Comparison of ENCODE assay signal across 13 mouse cellular contexts in genomic region chr10:25112449-25113171, GRCm38 (mm10).
DNase-seq lines count a peak whose midpoint lies in the region; ATAC-seq and TF ChIP-seq lines count a peak whose summit lies in the region.
"Had no signal": no experiment of that assay in that cellular context is flagged by ENCODE, and none has a peak within 500 bp of the region (broad histone marks: within the 10 kb centered on the region; RNA-seq: fewer than 3 reads in every experiment).

No protein-coding gene starts in this region.

- H3K36me3 ChIP-seq in hindbrain, embryonic 12.5 days = no peaks in the 10 kb centered on the region
- no peaks in the 10 kb centered on the region for H3K36me3 ChIP-seq in midbrain, postnatal 0 days (ENCODE audit: insufficient read depth, low read length)

- H3K4me2 ChIP-seq in hindbrain, embryonic 12.5 days (replicated peaks) = no peak overlapping the region
- H3K4me2 ChIP-seq in midbrain, postnatal 0 days (ENCODE audit: low read depth, low read length, poor library complexity, severe bottlenecking) = no peak overlapping the region
- H3K4me2 ChIP-seq: heart, embryonic 11.5 days had no signal

- peak; percentile 31 for DNase-seq in cerebellum, adult 11 months
- DNase-seq in cerebellum, postnatal 14 days = peak; percentile 72
- peak; percentile 42 for DNase-seq in midbrain, postnatal 0 days (ENCODE audit: low spot score)
- DNase-seq in layer of hippocampus, postnatal 10 days (ENCODE audit: low spot score in 2 of 2) = no peak
- no peak for DNase-seq in ovary, postnatal 36 days (ENCODE audit: low spot score)
- no peak for DNase-seq in T-cell, adult 2 months (ENCODE audit: low spot score)
- DNase-seq: lung, adult 2 months; thymus, adult 18-20 months had no signal

- no peak for TF ChIP-seq CTCF in midbrain, postnatal 0 days (IDR thresholded peaks at IDR 0.05)

- peak; percentile 69 for ATAC-seq in hindbrain, embryonic 12.5 days (ENCODE audit: low FRiP score)
- no peak for ATAC-seq in midbrain, postnatal 0 days (ENCODE audit: low FRiP score)

- H3K9me3 ChIP-seq in hindbrain, embryonic 12.5 days (replicated peaks) = no peaks in the 10 kb centered on the region
- no peaks in the 10 kb centered on the region for H3K9me3 ChIP-seq in midbrain, postnatal 0 days (ENCODE audit: low read length)

- H3K4me3 ChIP-seq in hindbrain, embryonic 12.5 days = no peak overlapping the region
- no peak overlapping the region for H3K4me3 ChIP-seq in midbrain, postnatal 0 days (ENCODE audit: low read depth, low read length)
- H3K4me3 ChIP-seq: layer of hippocampus, adult 2 months; megakaryocyte, embryonic 14.5 days had no signal

- H3K27me3 ChIP-seq in hindbrain, embryonic 12.5 days = no peaks in the 10 kb centered on the region
- no peaks in the 10 kb centered on the region for H3K27me3 ChIP-seq in midbrain, postnatal 0 days (ENCODE audit: insufficient read depth, low read length)
- H3K27me3 ChIP-seq: CH12.LX; megakaryocyte, embryonic 14.5 days had no signal

- H3K27ac ChIP-seq in hindbrain, embryonic 12.5 days = peak overlapping the region; percentile 85
- peak overlapping the region; percentile 63 for H3K27ac ChIP-seq in midbrain, postnatal 0 days (ENCODE audit: low read depth, low read length)
- H3K27ac ChIP-seq: layer of hippocampus, adult 2 months had no signal

- 44% methylated on average over 12 of the region's 12 CpGs for WGBS in hindbrain, embryonic 12.5 days
- WGBS in midbrain, postnatal 0 days = 41% methylated on average over 12 of the region's 12 CpGs

- H3K4me1 ChIP-seq in hindbrain, embryonic 12.5 days = peaks cover 19% of the 10 kb centered on the region
- peaks cover 5% of the 10 kb centered on the region; the same call in 1 of the 2 replicates for H3K4me1 ChIP-seq in midbrain, postnatal 0 days (ENCODE audit: insufficient read depth, low read length)

- no peak overlapping the region for H3K9ac ChIP-seq in hindbrain, embryonic 12.5 days
- H3K9ac ChIP-seq in midbrain, postnatal 0 days (replicated peaks; ENCODE audit: low read length, poor library complexity, severe bottlenecking) = no peak overlapping the region

Comparison
In these comparisons a context has a peak if more than half of its experiments do, and no peak if none do; other contexts are left out.
1. DNase-seq: peak in cerebellum, adult 11 months (single experiment), cerebellum, postnatal 14 days (2 of 2) and midbrain, postnatal 0 days (single experiment); none in layer of hippocampus, postnatal 10 days (0 of 2), ovary, postnatal 36 days (single experiment) and T-cell, adult 2 months (single experiment).